Mouse (Mus musculus) MEL (cell line): ENCODE results near the gene Mrap.

Source experiments
- CTCF ChIP-seq, 3 experiments: IDR thresholded peaks in 2 of 3; conservative IDR thresholded peaks in 1 of 3; 2 replicates each; pipeline ENCODE4 v1.5.1; 2011 to 2012; ENCODE audit warnings: low read length in 3 of 3, low read depth in 2 of 3, mild to moderate bottlenecking in 2 of 3, improper control_type of control experiment in 1 of 3, inconsistent platforms in 1 of 3, mixed read lengths in 1 of 3, moderate library complexity in 1 of 3; ENCODE audit not compliant: control insufficient read depth in 1 of 3, insufficient read depth in 1 of 3, poor library complexity in 1 of 3, severe bottlenecking in 1 of 3
- ELF1 ChIP-seq: IDR thresholded peaks from 2 replicates; pipeline ENCODE4 v1.6.1; 2014; ENCODE audit warnings: low read depth, mild to moderate bottlenecking, inconsistent platforms, low read length, improper control_type of control experiment, moderate library complexity
- EP300 ChIP-seq, 2 experiments: IDR thresholded peaks; 2 replicates each; pipeline ENCODE4 v1.6.1; 2011; ENCODE audit warnings: improper control_type of control experiment in 2 of 2, low read length in 2 of 2, low read depth in 1 of 2, mild to moderate bottlenecking in 1 of 2
- MXI1 ChIP-seq: IDR thresholded peaks from 2 replicates; pipeline ENCODE4 v1.6.1; 2011; ENCODE audit warnings: mild to moderate bottlenecking, low read depth, low read length, improper control_type of control experiment
- NELFE ChIP-seq: IDR thresholded peaks from 2 replicates; pipeline ENCODE4 v1.6.1; 2011; ENCODE audit warnings: low read depth, low read length, improper control_type of control experiment
- NRF1 ChIP-seq: IDR thresholded peaks from 2 replicates; pipeline ENCODE4 v1.6.1; 2014; ENCODE audit warnings: low read depth, mild to moderate bottlenecking, inconsistent platforms, low read length, improper control_type of control experiment, moderate library complexity; ENCODE audit not compliant: poor library complexity, insufficient read depth, severe bottlenecking
- POLR2A ChIP-seq, 2 experiments: IDR thresholded peaks; 2 replicates each; pipeline ENCODE4 v1.6.1; 2011 to 2012; ENCODE audit warnings: low read length in 2 of 2, mild to moderate bottlenecking in 2 of 2, control low read depth in 1 of 2, improper control_type of control experiment in 1 of 2, low read depth in 1 of 2, moderate library complexity in 1 of 2; ENCODE audit not compliant: control insufficient read depth in 1 of 2, insufficient read depth in 1 of 2, poor library complexity in 1 of 2
- POLR2AphosphoS2 ChIP-seq: IDR thresholded peaks from 2 replicates; pipeline ENCODE4 v1.6.1; 2011; ENCODE audit warnings: low read length, improper control_type of control experiment
- RCOR1 ChIP-seq: IDR thresholded peaks from 2 replicates; pipeline ENCODE4 v1.6.1; 2012; ENCODE audit warnings: low read depth, mild to moderate bottlenecking, inconsistent platforms, low read length, improper control_type of control experiment
- USF1 ChIP-seq: IDR thresholded peaks from 2 replicates; pipeline ENCODE4 v1.6.1; 2014; ENCODE audit warnings: low read depth, mild to moderate bottlenecking, inconsistent platforms, low read length, improper control_type of control experiment, moderate library complexity
- USF2 ChIP-seq, 2 experiments: IDR thresholded peaks; 2 replicates each; pipeline ENCODE4 v1.6.1; 2011 to 2012; ENCODE audit warnings: improper control_type of control experiment in 2 of 2, low read length in 2 of 2, borderline replicate concordance in 1 of 2, inconsistent platforms in 1 of 2, low read depth in 1 of 2, mild to moderate bottlenecking in 1 of 2; ENCODE audit not compliant: insufficient read depth in 1 of 2
- ZNF384 ChIP-seq: IDR thresholded peaks from 2 replicates; pipeline ENCODE4 v1.6.1; 2012; ENCODE audit warnings: low read depth, mild to moderate bottlenecking, inconsistent platforms, low read length, improper control_type of control experiment

DNA sequence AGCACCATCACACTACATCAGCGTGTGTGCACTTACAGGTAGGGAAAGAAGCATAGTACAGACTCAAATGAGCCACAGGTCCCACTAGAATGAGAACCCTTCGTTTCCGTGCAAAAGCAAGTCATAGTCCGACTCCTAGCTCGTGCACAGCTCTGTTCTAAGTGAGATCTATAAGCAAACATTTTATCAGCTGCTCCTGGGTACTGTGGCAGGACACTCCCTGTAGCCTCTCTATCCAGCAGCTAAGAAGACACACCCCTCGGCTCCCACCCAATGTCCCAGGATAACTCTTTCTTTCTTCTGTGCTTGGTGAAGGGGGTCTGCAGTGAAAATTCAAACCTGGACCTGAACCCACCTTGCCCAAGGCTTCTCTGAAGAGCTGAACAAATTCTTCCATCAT, 50.6 kb downstream of the Mrap start:
- TF ChIP-seq CTCF (IDR thresholded peaks at IDR 0.05 in 2 of 3, conservative IDR thresholded peaks at IDR 0.05 in 1 of 3; ENCODE audit: control insufficient read depth in 1 of 3, insufficient read depth in 1 of 3, low read depth in 2 of 3, low read length in 3 of 3, poor library complexity in 1 of 3, severe bottlenecking in 1 of 3), result no peak
- no peak for TF ChIP-seq POLR2A (IDR thresholded peaks at IDR 0.05; ENCODE audit: control insufficient read depth in 1 of 2, insufficient read depth in 1 of 2, low read depth in 1 of 2, low read length in 2 of 2, poor library complexity in 1 of 2)
- TF ChIP-seq MXI1, result no peak
- TF ChIP-seq USF2 (IDR thresholded peaks at IDR 0.05; ENCODE audit: borderline replicate concordance in 1 of 2, insufficient read depth in 1 of 2, low read depth in 1 of 2, low read length in 2 of 2), result no peak
- TF ChIP-seq EP300 (IDR thresholded peaks at IDR 0.05; ENCODE audit: low read depth in 1 of 2, low read length in 2 of 2), result no peak
- no peak for TF ChIP-seq RCOR1
- TF ChIP-seq ZNF384, result no peak
- TF ChIP-seq NRF1, result no peak
- TF ChIP-seq POLR2AphosphoS2, result no peak
- no peak for TF ChIP-seq USF1
- no peak for TF ChIP-seq ELF1
- no peak for TF ChIP-seq NELFE
